Mouse (Mus musculus) NIH3T3 (cell line): ENCODE results near the gene Arfgap3.
"Not testable (repeated sequence)": the region's sequence is repeated elsewhere in the genome, so short reads cannot be mapped to it uniquely, and the experiment has no call there.

Experiments used
- DNase-seq: peaks from one replicate; pipeline ENCODE4 v3.0.0-alpha.2; 2012; ENCODE audit warnings: low read depth

Gene Arfgap3

DNA sequence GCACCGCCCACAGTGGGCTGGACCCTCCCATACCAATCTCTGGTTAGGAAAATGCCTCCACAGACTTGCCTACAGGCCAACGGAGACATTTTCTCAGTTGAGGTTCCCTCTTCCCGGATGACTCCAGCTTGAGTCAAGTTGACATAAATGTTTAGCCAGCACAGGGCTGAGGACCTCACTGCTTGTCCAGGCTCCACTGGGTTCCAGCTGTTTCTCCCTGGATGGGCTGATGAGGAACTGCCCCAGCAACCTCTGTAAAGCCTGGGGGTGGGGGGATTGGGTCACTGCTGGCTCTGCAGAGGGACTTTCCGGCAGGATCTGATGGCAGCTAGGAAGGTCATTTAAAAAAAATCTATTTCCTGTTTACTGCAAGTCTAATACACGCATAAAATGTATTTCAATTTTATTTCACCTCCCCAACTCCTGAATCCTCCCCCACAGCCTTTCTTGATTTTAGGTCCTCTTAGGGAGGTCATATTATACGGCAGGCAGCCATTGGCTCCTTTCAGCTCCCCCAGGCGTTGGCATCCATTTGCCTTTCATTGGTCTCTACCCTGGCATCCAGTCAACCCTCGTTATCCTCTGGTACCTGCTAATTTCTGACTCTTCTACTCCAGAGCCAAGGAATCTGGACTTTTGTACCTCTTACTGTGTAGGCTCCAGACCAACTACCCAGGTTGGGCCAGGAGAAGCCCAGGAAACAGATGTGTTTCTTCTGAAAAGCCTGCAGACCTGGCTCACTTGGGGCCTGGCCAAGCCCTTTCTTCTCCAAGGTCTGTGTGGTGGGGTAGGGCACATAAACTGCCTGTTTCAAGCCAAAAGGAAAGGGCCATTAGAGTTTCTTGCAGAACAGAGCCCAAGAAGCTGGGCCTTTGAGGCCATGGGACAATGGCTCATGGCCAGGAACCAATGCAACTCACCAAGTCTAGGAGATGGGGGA lies 56.1 kb downstream of the Arfgap3 start:
- DNase-seq, result peak; percentile 43

DNA sequence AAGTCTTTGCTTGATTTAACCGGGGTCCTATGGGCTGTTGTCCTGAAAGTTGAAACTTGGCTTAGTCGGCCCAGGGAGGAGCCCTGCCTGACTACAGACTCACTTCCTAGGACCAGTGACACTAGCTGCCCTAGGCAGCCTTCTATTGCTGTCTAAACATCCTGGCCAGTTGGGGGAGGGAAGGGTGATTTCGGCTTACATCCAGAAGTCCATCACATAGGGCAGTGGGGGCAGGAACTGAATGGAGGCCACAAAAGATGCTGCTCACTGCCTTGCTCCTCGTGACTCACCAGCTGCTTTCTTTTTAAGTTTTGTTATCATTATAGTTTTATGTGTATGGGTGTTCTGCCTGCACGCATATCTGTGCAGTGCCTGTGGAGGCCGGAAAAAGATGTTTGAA lies 56.9 kb downstream of the Arfgap3 start:
- peak; percentile 44 for DNase-seq

DNA sequence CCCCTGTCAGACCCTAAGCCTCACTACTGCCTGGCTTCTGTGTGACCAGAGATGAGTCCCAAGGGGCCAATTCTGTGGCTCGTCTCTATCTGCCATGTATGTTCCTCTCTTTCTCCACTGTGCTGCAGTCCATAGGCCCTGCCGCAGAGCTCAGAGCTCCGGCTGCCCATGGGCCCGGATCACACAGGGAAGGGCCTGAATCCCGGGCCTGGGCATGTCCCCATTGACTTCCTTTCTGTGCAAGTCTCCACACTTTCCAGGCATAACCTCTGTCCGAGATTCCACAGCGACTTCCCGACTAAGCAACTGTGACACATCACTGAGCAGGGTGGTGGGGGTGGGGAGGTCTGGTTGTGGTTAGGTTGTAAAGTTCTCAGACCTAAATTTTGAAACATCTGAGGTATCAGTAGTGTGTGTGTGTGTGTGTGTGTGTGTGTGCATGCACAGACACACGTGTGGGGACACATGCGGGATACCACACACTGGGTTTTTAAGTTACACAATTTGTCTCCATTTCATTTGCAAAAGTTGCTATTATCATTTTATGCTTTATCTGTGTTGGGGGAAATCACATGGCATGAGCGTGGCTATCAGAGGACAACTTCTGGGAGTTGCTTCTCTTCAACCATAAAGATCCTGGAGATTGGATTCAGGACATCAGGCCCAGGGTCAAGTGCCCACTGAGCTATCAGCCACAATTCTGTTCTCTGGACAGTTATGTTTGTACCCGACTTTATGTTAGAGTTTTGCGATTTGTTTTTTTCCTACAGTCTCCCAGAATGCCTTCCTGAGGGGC lies 57.6 kb downstream of the Arfgap3 start:
- DNase-seq, result peak; percentile 66

DNA sequence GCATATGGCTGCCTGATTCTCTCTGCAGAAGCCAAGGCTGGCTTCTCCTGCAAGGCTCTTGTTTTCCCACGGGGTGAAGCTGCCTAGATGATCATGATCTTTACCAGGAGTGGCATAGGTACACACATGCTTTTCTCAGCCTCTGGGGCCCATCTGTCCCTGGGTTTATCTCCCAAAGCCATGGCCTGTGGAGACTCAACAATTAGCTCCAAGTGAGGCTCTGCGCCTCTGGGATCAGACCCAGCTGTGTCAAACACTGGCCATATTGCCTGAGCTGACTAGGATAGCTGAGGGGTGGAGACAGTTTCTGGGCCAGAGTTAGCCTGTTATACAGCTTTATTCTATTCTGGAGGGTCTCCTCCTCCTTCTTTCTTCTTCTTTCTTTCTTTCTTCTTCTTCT lies 59.1 kb downstream of the Arfgap3 start:
- DNase-seq, result no peak

DNA sequence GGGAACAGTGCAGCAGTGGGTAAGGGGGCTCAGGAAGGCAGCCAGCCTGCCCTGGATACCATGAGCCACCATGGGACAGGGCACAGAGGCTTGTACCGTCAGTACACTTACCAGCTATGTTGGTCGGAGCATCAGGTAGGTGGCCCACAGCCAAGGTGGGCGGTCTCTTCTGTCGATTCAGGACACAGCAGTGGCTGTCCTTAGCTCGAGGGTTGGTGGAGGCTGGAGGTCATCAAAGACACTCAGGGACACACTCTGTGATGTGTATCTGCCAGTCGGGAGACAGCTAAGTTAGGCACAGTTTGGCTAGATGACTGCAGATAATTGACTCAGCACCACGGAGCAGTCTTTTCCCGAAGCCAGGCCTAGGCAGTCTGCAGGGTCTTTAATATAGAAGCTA lies 65.2 kb downstream of the Arfgap3 start:
- DNase-seq, result no peak

DNA sequence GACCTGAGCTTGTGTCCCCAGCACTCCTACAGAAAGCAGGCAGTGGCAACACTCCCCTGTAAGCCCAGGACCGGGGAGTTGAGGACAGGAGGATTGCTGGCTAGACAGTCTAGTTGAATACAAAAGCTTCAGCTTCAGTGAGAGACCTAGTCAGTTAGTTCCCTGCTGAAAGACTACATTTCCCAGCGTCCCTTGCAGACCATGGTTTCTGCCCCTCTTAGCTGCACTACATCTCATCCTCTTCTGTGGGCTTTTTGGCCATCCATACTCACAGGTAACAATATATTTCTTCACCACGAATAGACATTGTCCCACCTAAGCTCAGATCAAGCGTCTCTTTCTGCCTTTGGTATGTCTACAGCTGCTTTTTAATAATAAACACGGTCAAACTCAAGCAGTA lies 67.7 kb downstream of the Arfgap3 start:
- DNase-seq, result no peak

DNA sequence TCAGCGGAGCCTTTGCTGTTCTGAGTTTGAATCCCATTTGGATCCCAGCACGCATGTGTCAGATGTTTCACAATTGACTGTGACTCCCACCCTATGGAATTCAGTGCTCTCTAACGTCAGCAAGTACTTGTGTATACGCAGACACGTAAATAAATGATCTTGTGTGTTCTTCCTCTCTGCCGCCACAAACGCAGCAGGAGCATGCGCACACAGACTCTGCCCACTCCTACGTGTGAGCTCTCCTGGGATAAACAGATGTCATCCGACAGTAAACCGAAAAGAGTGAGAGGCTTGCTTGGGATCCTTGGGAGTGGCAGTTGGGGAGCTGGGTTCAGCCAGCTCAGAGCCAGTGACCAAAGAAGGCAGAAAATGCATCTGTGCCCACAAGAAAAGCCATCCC lies 68.7 kb downstream of the Arfgap3 start:
- DNase-seq, result peak; percentile 33

DNA sequence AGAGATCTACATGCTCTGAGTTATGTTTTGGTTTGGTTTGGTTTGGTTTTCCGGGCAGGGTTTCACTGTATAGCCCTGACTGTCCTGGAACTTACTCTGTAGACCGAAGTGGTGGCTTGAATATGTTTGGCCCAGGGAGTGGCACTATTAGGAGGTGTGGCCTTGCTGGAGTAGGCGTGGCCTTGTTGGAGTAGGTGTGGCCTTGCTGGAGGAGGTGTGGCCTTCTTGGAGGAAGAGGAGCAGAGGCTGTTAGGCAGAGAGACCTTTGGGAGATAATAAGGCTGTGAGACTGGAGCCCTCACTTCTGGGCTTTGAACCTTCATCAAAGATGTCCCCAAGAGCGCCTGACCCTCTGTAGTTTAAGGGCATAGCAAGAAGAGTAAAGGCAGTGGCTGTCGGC lies 71.5 kb downstream of the Arfgap3 start:
- DNase-seq, result no peak

DNA sequence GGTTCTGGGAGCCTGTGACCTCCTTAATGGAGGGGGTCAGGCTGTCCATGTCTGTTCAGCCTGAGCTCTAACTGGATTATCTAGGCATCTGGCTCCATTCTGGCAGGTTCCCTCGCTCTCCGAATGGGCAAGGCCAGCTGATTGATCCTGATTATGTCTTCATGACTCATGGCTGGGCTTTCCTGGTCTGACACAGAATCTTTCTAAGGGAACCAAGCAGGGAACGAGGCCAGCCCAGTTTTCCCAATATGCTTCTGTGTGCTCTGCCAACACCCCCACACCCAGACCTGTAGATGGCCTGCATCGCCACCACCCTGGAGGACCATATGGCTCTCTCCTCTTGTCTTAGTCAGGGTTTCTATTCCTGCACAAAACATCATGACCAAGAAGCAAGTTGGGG lies 72.6 kb downstream of the Arfgap3 start:
- DNase-seq, result peak; percentile 57

DNA sequence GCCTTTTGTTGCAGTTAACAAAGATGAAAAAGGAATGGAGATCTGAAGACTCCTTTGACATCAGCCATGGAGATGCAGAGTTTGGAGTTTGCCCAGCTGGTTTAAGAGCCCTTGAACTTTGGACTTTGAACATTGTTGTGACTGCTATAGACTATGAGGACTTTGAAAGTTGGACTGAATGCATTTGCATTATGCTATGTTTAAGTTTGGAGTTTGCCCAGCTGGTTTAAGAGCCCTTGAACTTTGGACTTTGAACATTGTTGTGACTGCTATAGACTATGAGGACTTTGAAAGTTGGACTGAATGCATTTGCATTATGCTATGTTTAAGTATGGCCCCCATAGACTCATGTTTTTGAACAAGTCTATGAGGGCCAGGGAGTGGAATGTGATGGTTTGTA lies 75.8 kb downstream of the Arfgap3 start:
- not testable (repeated sequence) for DNase-seq

DNA sequence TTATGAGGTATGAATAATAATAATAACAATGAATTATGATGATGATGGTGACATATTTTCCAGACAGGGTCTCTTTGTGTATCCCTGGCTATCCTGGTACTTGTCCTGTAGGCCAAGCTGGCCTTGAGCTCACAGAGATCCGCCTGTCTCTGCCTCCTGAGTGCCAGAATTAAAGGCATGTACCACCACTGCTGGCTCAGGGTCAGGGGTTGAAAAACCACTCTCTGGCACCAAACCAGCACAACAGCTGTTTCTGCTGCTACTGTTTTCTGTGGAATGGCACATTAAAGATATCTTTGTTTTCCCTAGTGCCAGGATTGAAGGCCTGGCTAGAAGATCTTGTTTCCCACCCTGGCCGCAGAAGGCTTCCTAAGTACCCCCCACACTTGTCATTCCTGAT lies 77.0 kb downstream of the Arfgap3 start:
- DNase-seq, result no peak

DNA sequence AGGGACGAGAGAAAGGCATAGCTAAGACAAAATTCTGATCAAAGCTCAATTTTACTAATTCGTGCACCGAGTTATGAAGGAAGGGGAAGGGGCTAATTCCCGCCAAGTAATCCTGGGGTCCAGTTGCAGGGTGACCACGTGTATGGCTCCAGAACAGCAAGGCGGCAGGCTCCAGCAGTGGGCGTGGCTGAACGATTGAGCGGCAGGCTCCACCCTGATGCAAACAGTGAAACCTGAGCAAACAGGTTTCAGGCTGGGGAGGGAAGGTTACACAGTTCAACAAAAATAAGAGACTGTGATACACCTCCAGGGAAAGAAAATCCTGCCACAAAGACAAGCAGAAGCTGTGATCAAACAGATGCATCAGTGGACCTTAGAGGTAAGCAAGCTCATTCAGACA lies 78.8 kb downstream of the Arfgap3 start:
- not testable (repeated sequence) for DNase-seq

DNA sequence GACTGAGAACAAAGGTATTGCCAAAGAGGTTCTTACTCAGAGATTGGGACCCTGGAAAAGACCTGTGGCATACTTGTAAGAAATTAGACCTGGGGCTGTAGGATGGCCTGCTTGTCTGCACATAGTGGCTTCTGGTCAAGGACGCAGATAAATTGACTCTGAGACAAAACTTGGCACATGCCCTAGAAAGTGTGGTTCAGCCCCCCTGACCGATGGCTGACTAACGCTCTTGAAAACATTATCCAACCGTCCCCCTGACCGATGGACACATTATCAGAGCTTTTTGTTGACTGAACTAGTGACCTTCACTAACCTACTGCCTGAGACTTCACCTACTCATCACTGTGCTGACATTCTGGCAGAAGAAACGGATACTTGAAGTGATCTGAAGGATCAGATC lies 80.1 kb downstream of the Arfgap3 start:
- DNase-seq, result not testable (repeated sequence)

DNA sequence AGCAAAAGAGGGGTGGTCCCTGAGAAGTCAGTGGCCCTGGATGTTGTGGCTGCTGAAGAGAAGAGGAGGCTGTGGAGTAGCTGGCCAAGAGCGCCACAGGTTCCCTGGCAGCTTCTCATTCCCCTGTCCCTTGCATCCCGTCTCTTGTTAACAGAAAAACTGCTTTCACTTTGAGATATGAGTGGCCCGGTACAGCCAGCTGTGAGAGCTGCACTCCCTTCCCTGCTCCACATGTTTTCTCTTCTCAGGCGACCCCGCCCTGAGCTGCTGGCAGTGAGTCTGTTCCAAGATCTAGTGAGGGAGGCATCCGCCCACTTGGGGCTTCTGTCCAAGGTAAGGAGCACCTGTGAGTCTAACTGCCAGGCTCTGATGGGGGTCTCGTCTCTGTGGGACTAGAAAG lies 81.6 kb downstream of the Arfgap3 start:
- peak; percentile 40 for DNase-seq

DNA sequence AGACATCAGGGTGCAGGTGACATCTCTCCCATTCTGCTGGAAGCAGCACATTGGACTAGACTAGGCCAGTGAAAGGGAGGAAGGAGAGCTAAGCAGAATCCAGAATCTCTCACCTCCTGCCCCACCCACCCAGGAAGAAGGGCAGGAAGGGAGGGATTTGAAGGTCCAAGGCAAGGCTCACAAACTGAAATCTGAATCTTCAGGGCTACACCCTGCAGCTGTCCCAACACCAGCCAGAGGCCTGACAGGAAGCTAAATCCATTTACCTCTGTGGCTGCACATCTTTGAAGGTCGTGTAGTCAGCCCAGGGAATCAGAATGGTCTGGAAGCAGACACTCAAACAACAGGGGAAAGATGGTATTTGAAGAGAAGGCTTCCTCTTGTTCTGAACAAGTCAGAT lies 84.8 kb downstream of the Arfgap3 start:
- DNase-seq, result no peak

DNA sequence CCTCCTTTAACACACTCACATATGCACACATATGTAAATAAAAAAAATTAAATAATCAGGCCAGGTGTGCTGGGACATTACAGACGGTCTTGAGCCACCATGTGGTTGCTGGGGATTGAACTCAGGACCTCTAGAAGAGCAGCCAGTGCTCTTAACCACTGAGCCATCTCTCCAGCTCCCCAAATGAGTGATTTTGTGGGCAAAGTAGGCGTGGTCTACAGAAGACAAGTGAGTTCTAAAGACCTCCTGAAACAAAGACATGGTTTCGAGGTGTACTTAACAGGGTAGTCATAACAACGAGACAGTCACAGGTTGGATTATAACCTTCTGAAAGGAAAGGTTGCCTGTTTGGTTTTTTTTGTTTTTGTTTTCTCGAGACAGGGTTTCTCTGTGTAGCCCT lies 86.6 kb downstream of the Arfgap3 start:
- no peak for DNase-seq

DNA sequence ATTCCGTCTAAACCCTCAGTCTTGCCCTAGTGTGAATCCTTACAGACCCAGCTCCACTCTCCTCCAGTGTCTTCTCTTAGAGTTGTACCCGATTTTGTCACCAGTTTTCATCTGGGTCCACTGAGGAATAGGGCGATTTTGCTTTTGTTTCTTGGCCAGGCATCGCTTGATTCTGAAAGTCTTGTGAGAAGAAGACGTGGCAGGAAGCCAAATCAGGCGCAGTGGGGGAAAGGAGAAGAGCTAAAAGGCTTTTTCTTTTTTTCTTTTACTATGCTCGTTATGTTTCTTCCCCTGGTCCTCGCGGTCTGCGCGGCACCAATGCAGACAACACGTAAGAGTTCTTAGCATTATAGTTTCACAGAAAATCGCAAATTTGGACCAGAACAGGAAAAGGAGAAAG lies 92.1 kb downstream of the Arfgap3 start:
- DNase-seq, result no peak

DNA sequence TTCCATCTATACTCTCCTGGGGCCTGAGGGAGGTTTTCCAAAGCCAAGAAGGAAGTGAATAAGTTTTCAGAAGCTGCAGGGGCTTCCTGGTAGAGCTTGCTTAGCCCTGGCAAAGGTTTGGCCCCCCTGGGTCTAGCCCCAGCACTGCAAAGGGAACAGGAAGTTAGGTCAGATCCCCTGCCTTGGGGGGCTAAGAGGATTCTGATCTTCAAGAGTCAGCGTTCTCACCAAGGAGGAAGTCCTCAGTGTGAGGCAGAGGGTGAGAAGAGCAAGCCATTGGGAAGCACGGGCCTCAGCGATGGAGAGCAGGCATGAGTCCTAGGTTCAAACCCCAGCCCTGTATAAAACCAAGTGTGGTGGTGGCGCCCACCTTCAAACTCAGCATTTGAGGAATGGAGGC lies 93.6 kb downstream of the Arfgap3 start:
- no peak for DNase-seq

DNA sequence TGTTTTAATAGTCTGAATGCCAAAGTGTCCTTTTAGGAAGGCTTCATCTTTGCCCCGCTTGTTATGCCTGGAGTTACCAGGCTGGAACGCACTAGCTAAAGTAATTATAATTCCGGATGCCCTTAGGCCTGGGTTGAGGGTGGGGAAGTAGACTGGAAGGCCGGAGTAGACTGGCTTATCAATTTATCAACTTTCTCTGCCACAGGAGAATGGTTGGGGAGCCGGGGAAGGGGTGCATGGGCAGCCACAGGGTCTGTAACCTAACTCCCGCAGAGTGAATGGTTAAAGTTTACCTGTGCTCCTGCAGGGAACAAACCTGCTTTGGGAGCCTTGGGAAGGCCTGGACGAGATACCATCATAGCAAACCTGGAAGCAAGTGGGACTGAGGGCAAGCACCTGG lies 94.1 kb downstream of the Arfgap3 start:
- DNase-seq, result no peak

DNA sequence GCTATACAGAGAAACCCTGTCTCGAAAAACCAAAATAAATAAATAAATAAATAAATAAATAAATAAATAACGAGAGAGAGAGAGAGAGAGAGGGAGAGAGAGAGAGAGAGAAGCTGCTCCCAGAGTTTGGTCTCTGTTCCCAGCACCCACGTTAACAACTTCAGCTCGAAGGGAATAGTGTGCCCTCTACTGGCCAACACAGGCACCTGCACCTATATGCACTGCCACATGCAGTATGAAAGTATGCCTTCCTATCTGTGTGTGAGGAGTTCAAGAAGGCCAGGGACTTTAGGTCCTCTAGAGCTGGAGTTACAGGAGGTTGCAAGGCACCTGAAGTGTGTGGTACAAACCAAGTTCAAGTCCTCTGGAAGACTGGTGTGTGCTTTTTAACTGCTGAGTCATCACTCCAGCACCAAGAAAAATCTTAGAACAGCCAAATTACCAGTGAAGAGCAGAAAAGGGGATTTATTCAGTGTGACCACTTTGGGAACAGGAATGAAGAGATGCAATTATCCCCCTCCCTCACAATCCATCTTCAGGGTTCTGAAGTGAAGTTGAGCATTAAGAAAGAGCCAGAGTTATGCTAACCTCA lies 94.8 kb downstream of the Arfgap3 start:
- DNase-seq, result no peak

DNA sequence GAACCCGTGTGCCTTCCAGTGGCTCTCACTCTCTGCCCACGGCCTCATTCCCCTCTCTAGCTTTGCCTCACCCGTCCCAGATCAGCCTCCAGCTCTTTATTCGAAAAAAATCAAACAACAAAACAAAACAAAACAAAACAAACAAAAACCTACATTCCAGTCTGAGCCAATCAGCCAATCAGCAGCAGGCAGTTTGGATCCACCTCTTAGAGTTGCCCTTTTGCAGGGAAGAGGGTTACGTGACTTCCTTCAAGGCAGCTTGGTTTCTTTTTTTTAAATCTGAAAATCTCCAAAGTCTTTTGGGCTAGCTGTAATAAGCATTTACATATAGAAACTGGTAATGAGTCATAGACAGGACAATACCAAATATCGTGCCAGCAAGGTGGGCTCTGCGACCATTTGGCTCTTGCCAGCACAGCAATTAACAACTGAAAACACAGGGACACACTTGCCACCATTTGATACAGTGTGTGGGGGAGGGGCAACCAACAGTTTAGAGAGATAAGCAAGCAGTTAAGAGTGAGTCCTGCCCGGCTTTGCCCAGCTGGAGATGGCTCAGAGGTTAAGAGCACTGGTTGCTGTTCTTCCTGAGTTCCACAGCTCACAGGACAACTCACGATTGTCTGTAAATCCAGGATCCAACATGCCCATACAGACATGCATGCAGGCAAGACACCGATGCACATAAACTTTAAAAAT lies 95.5 kb downstream of the Arfgap3 start:
- DNase-seq, result no peak

DNA sequence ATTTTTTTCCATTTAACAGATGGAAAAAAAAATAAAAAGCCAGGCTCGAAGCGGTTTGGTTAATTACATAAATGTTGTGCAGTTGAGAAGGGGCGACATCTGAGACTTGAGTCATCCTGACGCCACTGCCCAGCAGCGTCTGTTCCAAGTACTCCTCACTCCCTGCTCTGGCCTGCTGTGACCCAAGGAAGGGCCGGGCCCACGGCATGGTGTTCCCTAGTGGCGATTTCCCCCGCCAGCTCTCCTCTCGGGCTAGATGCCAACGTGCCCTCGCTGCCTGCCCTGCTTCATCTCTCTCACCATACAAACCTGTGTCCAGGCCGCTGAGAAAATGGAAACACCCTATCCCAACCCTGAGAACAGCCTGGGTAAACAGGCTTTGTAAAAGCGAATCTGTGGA lies 98.0 kb downstream of the Arfgap3 start:
- DNase-seq, result no peak
